Mouse (Mus musculus) megakaryocyte-erythroid progenitor cell, adult 5 weeks (primary cell): ENCODE results near the gene Olfr739. TPM values are rescaled to one million over a fixed set of nuclear protein-coding genes. Genes with fewer than 3 reads are reported as not detected.

Source experiments
- polyA plus RNA-seq: library from polyadenylated mRNA; stranded (reverse); fragments of >175 nt; gene quantifications from 2 replicates; pipeline ENCODE4 v1.2.3, GENCODE M21; 2012

Gene Olfr739
- polyA plus RNA-seq: 0.05 TPM in 1 of 2 replicates, not detected in the other

GRCm38 (mm10) chr14:50418326-50418725, at the start of gene Olfr739:
Gene Olfr739 (plus strand): TSS chr14:50418626.

GRCm38 (mm10) chr14:50380863-50381262, 37.6 kb upstream of the Olfr739 start, which contains the start of gene Olfr736:
Gene Olfr736 (plus strand): TSS chr14:50381163.

GRCm38 (mm10) chr14:50407268-50407667, 11.2 kb upstream of the Olfr739 start, which contains the start of gene Olfr738:
Gene Olfr738 (plus strand): TSS chr14:50407568.

GRCm38 (mm10) chr14:50445245-50445644, 26.8 kb downstream of the Olfr739 start, which contains the start of gene Olfr740:
Gene Olfr740 (plus strand): TSS chr14:50445545.

GRCm38 (mm10) chr14:50472438-50472837, 54.0 kb downstream of the Olfr739 start, which contains the start of gene Olfr741:
Gene Olfr741 (plus strand): TSS chr14:50472738.

Other genes starting within 250 kb of the Olfr739 start
- not detected in 2 replicates for gene Olfr730, start 230.4 kb upstream of the Olfr739 start, polyA plus RNA-seq
- gene Olfr731, start 176.8 kb upstream of the Olfr739 start, polyA plus RNA-seq: not detected in 2 replicates
- gene Olfr732, start 134.4 kb upstream of the Olfr739 start, polyA plus RNA-seq: not detected in 2 replicates
- gene Olfr733, start 117.1 kb upstream of the Olfr739 start, polyA plus RNA-seq: not detected in 2 replicates
- gene Olfr734, start 91.9 kb upstream of the Olfr739 start, polyA plus RNA-seq: not detected in 2 replicates
- not detected in 2 replicates for gene Olfr735, start 69.8 kb upstream of the Olfr739 start, polyA plus RNA-seq
- gene Tlr11, start 60.7 kb upstream of the Olfr739 start, polyA plus RNA-seq: not detected in 2 replicates
- not detected in 2 replicates for gene Olfr736, start 37.5 kb upstream of the Olfr739 start, polyA plus RNA-seq
- not detected in 2 replicates for gene Olfr738, start 11.1 kb upstream of the Olfr739 start, polyA plus RNA-seq
- not detected in 2 replicates for gene Olfr740, start 26.9 kb downstream of the Olfr739 start, polyA plus RNA-seq
- not detected in 2 replicates for gene Olfr741, start 54.1 kb downstream of the Olfr739 start, polyA plus RNA-seq
- gene Olfr742, start 85.0 kb downstream of the Olfr739 start, polyA plus RNA-seq: not detected in 2 replicates
- gene Olfr743, start 103.2 kb downstream of the Olfr739 start, polyA plus RNA-seq: not detected in 2 replicates
- gene Olfr744, start 196.3 kb downstream of the Olfr739 start, polyA plus RNA-seq: not detected in 2 replicates
- not detected in 2 replicates for gene Olfr745, start 220.8 kb downstream of the Olfr739 start, polyA plus RNA-seq
- not detected in 2 replicates for gene Olfr746, start 228.5 kb downstream of the Olfr739 start, polyA plus RNA-seq